Mouse (Mus musculus) G1E (cell line): ENCODE data around the gene Dlgap5.

Experiments
- CTCF ChIP-seq: IDR thresholded peaks from 2 replicates; pipeline ENCODE4 v1.5.1; 2012; ENCODE audit warnings: low read depth, low read length, inconsistent platforms, mixed read lengths
- GATA1 ChIP-seq: IDR thresholded peaks from 2 replicates; pipeline ENCODE4 v1.6.1; 2012; ENCODE audit warnings: borderline replicate concordance, low read length, inconsistent platforms, mixed read lengths
- GATA2 ChIP-seq: IDR thresholded peaks from 2 replicates; pipeline ENCODE4 v1.6.1; 2012; ENCODE audit warnings: low read depth, low read length, inconsistent platforms, borderline replicate concordance
- POLR2AphosphoS5 ChIP-seq: IDR thresholded peaks from 2 replicates; pipeline ENCODE4 v1.6.1; 2012; ENCODE audit warnings: low read depth, low read length, inconsistent platforms; ENCODE audit not compliant: insufficient replicate concordance

- no peak for TF ChIP-seq CTCF
- TF ChIP-seq GATA1 = no peak
- no peak for TF ChIP-seq GATA2
- TF ChIP-seq POLR2AphosphoS5 = no peak
Observed at GRCm38 (mm10) chr14:47417775-47418665, at the start of gene Dlgap5.
